Mouse (Mus musculus) hindlimb bud, embryonic 11.5 days (tissue): Measurements from ENCODE around the gene Akap2.
"Not testable (repeated sequence)": the region's sequence is repeated elsewhere in the genome, so short reads cannot be mapped to it uniquely, and the experiment has no call there.

ENCODE experiments used
- DNase-seq: peaks from one replicate; pipeline ENCODE4 v3.0.0-alpha.2; 2012; ENCODE audit warnings: low read depth, low spot score; ENCODE audit errors: extremely low spot score

Akap2 gene

DNA sequence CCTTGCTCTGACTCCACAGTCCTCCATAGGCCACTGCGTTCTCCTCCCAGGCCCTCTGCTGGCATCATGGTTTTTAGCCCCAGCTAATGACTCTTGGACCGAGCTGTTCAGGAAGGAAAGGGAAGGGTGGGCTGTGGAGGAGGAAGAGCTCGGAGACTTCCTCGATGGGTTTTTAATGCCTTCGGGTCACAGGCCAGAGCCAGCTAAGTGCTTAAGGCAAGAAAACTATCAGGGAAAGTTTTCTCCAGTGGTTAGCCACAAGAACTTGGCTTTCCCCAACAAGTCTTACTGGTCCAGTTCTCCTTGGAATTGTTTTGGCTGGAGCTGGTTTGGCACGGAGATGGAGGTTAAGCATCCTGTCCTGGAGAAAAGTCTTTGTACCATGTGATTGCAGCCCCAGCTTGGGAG lies 142.8 kb downstream of the Akap2 start:
- no peak for DNase-seq

DNA sequence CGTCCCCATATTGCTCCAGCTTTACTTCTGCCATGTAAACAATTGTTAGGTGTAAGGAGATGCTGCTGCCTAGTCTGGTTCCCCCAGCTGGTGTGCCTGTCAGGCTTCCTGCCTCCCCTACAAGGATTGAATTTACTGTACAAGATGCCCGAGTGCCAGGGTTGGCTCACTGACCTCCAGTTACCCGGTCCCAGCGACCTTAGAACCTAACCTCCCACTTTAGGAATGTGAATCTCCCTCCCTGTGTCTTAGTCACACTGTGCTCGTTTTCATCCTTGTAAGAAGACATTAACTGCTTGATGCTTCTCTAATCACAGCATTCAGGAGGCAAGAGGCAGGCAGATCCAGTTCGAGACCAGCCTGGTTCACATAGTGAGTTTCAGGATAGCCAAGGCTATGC lies 143.7 kb downstream of the Akap2 start:
- no peak for DNase-seq

DNA sequence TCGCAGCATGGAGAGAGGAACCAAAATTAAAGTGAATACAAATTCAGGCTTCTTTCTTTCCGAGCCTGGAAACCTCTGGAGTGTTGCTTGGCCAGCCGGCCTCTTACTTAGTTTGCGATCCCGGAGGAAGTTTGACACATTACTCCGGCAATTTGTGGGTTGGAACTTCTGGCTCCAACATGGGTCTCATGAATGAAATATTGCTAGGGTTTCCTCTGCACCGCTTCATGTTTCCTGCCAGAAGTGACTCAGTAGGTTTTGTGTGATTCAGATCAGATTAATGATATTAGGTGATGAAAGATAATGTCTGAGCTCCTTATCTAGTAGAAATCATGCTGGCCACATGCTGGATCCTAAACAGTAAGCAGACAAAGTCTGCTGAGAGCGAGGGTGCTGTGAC lies 144.4 kb downstream of the Akap2 start:
- no peak for DNase-seq

DNA sequence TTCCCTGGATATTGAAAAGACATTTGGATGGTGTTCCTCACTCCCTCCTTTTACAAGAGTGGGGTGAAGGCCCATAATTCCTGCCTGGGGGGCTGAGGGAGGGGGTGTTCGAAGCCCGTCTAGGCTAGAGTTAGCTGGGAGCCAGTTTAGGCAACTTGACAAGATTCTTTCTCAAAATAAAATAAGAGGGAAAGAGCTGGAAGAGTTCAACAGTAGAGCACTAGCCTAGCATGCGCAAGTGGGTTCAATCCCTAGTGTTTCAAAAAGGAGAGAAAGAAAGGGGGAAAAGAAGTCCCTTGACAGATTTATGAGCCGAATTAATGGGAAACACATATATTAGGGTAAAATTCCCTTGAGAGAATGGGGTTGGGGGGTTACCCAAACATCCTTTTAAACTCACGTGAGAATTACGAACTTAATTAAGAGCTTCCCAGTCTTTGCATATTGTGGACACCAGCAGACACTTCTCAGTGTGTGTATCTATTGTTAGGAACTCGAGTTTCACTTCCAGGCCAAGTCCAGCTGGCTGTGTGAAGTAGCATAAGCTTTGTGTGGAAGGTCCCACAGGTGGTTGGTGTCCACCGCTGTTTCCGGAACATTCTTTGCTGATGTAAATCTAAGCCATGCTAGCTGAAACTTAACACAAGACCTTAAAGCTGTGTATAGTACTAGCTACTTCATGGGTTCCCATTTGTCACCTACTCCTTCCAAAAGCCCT lies 145.0 kb downstream of the Akap2 start:
- DNase-seq = no peak

DNA sequence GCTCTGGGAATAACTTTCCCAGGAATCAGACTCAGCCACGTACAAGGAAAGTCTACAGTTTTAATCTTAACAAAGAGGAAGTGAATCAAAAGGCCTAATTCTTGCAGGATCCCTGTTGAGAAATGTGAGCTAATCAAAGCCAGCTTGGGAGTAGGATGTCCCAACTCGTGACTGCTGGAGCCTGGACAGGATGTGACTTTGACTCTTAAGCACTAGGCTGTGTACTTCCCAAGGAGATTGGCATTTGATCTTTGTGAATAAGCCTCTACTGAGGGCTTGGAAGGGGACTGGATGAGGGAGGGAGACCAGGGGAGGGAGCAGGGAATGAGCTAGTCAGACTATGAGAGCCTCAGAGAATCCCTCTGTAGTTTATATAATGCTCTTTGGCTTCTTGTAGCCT lies 148.6 kb downstream of the Akap2 start:
- DNase-seq = no peak

DNA sequence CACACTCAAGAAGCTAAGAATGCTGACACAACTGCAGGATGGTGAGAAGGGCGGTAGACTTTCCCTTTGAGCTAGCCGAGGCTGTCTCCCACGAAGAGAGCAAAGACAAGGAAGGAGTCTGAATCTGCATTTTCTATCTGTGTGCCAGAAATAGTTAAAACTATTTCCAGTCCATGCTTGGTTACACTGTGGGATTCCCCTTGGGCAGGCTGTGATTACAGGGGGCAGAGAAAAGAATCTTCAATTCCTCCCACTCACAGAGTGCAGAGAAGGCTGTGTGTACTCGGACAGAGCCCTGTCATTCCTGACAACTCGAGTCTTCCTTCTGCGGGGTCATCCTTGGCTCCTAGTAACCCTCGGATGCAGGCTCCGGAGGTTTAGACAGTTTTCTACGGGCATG lies 149.5 kb downstream of the Akap2 start:
- DNase-seq = no peak

DNA sequence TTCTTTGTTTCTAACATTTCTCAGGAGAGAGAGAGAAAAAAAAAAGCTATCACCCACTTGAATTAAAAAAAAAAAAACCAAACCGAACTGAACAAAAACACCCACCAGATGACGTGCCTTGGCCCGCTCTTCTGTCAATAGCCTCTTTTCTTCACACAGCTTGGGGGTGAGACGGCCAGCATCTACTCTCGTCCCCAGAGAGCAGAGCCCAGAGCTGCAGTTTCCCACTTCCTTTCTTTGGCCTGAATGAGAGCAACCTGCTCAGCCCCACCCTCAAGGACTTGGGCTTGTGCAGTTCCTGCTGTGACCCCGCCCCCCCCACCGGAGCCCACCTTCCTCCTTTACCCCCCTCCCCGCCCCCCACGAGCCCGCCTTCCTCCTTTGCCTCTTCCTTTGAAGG lies 150.0 kb downstream of the Akap2 start:
- DNase-seq = no peak

DNA sequence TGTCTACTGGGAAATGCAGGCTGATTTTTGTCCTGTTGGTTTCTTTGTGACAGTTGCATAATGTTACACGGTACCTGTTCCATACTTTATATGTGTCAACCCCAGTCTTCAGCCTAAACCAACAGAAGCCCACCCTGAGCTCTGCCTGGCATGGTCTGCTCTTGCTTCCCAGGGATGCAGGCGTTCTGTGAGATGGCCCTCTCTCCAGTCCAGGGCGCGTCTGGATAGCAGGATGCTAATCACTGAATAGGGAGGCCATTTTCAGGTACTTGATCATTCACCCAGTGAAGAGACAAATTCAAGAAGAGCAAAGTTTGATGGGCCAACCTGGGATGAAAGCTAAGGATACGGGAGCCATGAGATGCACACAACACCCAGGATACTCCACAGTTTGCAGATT lies 161.7 kb downstream of the Akap2 start:
- no peak for DNase-seq

DNA sequence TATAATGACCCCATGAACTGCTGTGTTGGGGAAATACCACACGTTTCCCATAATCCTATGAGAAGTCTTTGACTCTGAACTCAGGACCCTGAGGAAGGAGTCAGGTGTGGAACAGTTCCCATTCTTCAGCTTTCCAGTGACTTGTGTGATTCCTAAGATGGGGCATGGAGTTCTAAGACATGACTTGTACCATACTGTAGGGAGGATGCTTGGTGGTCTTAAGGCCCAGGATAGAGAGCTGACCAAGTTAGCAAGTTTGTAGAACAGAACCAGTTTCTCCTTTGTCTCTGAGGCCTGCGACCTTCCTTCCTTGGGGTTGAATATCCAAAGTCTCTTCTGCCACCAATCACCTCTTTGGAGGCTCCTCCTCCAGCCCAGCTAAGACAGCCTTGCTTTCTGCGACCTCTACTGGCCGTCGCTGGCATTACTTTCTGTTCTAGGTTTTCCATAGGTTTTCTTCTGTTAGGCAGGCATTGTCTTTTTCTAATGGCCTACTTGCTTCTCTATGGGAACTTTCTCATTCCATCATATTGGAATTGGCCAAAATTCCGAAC lies 162.4 kb downstream of the Akap2 start:
- DNase-seq = no peak

DNA sequence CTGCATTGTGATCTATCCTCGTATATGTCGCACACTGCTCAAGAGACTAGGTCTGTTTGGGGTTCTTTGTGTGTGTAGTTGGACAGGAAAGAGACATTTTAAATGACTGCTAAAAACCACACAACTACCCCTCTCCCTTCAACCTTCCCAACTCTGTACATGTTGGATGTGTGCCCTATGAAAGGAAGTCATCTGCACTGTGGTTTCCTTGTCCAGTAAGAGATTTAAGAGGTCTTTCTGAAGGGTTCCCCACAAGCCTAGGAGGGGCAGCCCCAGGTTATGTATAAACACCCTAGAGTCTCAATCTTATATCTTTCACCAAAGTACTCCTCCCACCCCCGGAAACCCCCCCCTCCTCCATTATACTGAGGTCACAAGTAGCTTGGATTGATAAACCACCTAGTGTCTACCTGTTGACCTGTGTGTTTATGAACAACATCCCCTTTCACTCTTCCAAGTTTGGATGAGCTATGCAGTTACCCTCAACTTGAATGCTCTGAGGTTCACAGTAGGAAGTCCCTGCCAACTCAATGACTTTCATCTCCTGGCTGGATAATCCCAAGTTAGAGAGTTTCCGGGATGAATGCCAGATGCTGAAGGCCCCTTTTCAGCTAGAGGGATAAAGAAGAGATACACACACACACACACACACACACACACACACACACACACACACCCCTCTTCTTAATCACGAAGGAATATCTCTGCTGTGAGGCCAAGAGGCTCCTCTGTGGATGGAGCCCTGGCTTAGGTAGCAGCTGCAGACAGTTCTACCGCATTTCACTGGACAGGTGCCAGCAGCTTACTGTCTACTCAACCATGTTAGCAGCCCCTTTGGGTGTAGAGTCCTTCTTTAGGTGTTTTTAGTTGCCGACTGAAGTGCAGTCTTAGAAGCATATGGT lies 166.3 kb downstream of the Akap2 start:
- DNase-seq = no peak

DNA sequence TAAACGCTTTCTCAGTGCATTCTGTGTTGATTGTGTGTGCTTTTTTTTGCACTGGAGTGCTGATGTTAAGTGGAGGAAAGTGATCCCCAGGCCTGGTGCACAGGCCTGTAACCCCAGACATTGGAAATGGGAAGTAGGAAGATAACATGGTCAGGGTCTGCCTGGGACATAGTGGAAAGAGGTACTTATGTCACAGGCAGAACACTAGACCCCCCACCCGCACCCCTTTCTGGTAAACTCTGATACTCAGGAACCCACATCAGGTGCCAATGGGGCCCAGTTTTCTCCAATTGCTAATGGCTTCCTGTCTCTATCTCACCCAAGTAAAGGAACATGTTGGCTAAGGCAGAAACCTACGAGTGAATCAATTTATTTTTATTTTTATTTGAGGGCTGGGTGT lies 167.1 kb downstream of the Akap2 start:
- no peak for DNase-seq

DNA sequence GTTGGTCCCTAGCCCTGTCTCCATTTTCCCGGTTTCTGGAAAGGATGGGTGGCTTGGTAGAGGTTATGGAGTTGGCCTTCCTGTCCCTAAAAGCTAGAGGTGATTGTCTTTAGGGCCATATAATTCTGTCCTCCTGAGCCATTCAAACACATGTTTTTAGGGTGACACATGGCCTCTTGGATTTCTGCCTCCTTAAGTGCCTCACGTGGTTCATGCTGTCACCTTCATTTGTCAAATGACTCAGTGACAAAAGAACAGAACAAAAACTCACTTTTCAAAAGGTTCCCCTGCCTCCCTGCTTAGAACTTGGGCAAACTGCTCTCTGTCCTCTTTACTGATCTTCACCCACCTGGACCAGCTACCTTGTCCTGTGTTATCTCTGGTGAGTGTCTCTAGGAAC lies 167.7 kb downstream of the Akap2 start:
- DNase-seq = no peak

DNA sequence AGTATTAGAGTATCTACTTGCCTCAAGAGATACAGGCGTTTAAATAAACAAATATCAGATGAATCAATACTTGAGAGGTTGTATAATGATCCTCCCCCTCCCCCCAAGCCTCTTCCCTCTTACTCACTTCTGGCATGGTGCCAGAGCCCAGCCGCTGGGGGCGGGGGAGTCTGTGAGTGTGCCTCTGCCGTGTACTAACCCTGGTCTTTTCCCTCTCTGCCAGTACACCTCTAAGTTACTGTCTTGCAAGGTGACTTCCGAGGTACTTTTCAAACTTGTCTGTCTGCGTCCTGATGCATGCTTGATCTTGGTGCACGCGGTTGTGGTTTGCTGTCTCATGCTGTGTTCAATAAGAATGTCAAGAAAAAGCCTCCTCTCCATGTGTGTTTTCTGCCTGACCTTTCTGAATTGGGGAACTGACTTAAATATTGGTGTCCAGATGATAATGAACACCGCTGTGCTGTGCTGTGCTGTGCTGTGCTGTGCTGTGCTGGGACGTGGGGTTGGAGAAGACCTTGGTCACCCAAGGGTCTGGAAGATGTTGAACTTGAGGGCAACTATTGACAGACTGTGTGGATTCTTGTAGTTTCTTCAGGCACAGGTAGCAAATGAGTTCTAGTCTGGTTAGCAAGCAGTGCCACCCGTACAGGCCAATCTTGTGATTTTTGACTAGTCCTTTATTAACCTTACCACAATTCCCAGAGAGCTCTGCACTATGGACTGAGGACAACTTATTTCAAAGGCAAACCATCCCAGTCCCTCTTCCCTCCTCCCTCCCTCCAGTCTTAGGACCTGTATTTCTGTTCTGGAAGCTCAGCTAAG lies 168.8 kb downstream of the Akap2 start:
- DNase-seq = no peak

DNA sequence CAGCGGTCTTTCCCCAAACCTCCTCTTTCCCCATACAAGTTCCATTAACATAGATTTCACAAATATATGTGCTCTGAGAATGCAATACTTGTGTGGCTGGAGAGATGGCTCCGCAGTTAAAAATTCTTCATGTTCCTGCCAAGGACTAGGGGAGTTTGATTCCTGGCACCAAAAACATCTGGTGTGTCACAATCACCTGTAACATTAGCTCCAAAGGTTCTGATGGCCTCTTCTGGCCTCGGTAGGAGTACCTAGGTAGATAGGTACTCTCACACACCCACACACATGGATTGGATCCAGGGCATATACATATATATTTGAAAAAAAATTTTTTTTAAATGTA lies 169.4 kb downstream of the Akap2 start:
- no peak for DNase-seq

DNA sequence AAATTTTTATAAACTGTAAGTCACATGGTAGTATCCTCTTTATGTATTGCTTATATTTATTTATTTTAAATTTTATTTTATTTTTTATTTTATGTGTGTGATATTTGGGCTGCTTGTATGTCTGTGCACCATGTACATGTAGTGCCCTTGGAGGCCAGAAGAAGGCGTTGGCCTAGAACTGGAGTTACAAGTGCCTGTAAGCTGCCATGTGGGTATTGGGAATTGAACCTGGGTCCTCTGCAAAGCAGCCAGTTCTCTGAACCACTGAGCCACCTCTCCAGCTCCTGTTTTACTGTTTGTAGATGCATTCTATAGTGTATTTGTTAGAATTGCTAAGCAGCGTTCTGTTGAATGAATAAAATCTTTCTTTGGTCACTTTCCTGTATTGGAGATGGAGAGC lies 170.8 kb downstream of the Akap2 start:
- DNase-seq = no peak

DNA sequence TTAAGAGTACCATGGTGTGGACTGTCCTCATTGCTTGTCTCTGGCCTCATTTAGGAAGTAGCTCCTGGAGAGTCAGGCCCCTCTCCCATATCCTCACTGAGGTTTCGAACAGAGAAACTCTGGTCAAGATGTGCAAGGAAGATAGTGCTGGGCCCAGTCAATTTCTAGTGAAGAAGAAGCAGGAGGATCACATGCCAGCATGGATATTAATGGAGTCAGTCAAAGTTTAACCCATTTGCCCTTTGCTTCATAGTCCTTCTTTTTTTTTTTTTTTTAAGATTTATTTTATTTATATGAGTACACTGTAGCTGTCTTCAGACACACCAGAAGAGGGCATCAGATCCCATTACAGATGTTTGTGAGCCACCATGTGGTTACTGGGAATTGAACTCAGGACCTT lies 171.5 kb downstream of the Akap2 start:
- DNase-seq = not testable (repeated sequence)

DNA sequence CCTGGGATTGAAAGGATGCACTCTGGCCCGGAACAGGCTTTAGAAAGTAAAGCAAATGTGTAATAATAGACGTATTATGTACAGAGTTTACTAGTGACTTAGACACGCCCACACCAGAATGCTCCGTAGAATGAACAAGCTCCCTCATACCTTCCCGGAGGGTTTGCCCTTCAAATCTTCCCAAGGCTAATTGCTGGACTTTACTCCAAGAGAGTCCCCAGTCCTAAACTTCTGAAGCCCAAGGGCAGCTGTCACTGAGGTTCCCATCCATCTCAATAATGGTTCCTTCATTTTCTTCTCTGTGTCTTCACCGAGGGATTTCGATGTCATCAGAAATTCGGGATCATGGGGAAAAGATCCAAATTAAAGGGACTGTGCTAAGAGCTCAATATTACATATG lies 172.3 kb downstream of the Akap2 start:
- DNase-seq = no peak

DNA sequence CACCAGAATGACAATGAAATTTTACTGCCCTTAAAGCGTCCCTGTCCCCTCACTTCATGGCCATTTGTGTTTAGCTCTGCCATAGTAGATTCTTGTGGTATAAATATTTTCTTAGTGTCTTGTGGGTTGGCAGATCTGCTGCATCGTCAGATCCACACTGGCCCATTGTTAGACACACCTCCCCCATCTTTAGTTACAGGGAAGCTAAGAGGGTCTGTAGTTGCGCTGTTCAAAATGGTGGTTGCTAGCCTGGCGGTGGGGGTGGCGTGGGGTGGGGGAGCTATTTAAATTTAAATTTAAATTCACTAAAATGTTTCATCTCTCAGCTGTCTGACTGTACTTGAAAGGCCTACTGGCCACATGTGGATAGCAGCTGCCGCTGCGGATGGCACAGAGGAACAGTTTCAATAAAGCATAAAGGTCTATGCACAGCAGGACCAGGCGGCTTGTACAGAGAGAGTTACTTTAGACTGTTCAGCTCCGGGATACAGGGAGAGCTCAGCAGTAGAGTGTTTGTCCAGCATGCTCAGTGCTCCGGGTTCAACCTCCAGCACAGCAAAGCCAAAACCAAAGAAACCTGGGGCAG lies 174.6 kb downstream of the Akap2 start:
- DNase-seq = no peak

DNA sequence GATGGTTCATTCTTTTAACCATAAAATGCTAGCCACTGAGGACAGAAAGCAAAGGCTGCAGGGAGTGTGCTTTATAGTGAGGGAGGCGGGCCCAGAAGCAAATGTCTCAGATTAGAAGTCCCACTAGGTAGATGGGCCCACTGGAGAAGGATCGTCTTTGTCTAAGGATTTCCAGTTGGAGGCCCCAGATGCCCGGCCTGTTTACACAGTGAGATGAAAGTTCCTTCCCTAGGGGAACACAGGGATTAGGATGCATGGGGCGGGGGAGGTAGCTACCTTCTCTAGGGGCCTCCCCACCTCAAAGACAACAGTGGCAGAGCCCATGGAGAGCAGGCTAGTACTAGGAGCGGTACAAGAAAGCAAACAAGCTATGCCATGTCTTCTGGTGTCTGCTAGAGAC lies 177.7 kb downstream of the Akap2 start:
- DNase-seq = no peak

DNA sequence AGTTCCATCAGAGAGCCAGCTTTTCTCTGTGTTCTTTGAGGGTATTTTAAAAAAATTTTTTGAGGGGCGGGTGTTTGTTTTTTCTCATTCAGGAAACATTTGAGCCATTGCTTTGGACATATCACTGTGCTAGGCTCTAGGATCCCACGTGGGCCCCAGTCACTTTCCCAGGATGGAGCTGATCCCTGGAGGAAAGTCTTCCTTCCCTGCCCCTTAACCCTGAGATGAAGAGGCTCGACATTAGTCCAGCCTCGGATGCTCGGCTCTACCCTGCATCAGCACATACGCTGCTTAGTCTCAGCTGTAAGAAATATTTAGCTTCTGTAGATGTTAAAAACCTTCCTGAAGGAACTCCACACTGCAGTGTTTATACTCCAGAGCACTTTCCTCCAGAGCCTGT lies 178.4 kb downstream of the Akap2 start:
- DNase-seq = no peak

DNA sequence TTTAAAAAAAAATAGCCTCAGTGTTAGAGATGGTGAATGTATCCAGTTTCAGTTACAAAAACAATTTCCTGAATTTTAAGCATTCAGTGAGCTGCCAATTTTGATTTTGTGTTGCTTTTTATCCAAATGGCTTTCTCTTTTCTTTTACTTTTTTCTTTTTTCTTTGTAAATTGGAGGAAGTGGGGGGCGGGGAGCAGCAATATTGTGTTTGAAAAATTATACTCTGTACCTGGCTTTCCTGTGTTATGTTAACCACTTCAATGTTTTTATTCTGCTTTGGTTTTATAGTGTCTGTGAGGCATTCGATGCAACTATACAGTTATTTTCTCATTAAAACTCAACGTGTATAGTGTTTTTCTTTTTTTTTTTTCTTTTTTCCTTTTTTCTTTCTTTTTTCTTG lies 179.2 kb downstream of the Akap2 start:
- no peak for DNase-seq
